In the genomic region with DNA sequence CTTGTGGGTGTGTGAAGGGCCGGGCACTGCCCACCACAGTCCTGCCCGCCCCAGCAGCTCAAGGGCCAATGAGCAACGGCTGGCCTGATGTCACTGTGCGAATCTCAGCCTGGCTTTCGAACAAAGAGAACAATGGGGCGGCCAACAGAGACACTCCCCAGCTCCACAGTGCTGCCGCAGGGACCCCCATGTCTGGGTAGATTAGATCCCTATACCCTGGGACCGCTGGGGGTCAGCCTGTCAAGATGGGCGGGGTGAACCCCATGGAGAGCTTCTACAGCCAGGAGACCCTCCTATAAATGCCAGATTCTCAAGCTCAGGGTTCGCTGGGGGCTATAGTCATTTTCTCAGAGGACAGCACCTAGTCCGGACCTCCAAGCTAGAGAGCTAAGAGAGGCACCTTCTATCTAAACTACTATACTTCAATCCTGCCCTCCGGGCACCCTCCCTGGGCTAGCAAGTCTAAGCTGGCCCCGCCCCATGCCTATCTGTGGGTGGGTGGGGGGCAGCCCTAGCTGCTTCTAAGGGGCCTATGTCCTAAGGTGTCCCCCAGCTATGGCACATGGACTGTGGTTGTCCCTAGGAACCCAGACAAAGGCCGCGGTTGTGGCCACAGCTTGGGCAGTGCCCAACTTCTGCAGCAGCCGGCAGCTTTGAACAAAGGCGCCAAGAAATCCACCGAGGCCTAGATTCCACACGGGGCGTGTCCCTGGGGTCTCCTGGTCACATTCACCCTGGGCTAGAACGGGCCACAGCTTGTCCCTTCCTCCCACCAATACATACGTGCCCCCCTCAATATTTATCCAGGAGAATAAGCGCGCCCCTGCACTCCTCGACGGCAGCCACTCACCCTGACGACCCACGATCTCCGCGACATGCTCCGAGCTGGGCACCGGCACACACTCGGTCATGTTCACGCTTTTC, we compare ENCODE assay signal across 8 mouse cellular contexts. TPM values are rescaled to one million over a fixed set of nuclear protein-coding genes. Genes with fewer than 3 reads are reported as not detected.
DNase-seq lines count a peak whose midpoint lies in the region; ATAC-seq and TF ChIP-seq lines count a peak whose summit lies in the region.

No protein-coding gene starts in this region.

- TF ChIP-seq POLR2A in bone marrow macrophage, adult 2 months (IDR thresholded peaks at IDR 0.05; ENCODE audit: borderline replicate concordance, low read depth, low read length), result no peak

- H3K9me3 ChIP-seq in kidney, postnatal 0 days (replicated peaks; ENCODE audit: low read length), result no peaks in the 10 kb centered on the region
- H3K9me3 ChIP-seq in heart, embryonic 15.5 days (replicated peaks), result no peaks in the 10 kb centered on the region
- H3K9me3 ChIP-seq in liver, embryonic 12.5 days (replicated peaks), result no peaks in the 10 kb centered on the region
- H3K9me3 ChIP-seq in neural tube, embryonic 15.5 days (replicated peaks), result no peaks in the 10 kb centered on the region

- peak; percentile 22 for ATAC-seq in kidney, postnatal 0 days (replicated peaks; ENCODE audit: low FRiP score, low read depth)
- peak; percentile 45; the same call in 1 of the 2 replicates for ATAC-seq in heart, embryonic 15.5 days (replicated peaks; ENCODE audit: insufficient number of reproducible peaks, insufficient read depth, low FRiP score, low read depth)
- ATAC-seq in liver, embryonic 12.5 days, result no peak
- peak; percentile 68 for ATAC-seq in neural tube, embryonic 15.5 days (ENCODE audit: low FRiP score)

- TF ChIP-seq CTCF in kidney, postnatal 0 days (IDR thresholded peaks at IDR 0.05; ENCODE audit: low read depth), result no peak
- no peak for TF ChIP-seq CTCF in bone marrow macrophage, adult 2 months (IDR thresholded peaks at IDR 0.05; ENCODE audit: low read depth, low read length)

- peak; percentile 84 for DNase-seq in kidney, postnatal 0 days (ENCODE audit: low spot score)
- DNase-seq in kidney, adult 11 months, result no peak
- DNase-seq in layer of hippocampus, adult 8-10 months (ENCODE audit: low spot score in 2 of 2), result no peak
- DNase-seq in layer of hippocampus, adult 18-20 months (ENCODE audit: low spot score in 2 of 2), result no peak

- peak overlapping the region; percentile 78 for H3K27ac ChIP-seq in kidney, postnatal 0 days
- no peak overlapping the region for H3K27ac ChIP-seq in bone marrow macrophage, adult 2 months (ENCODE audit: insufficient read depth, low read depth, low read length)
- H3K27ac ChIP-seq in heart, embryonic 15.5 days, result peak overlapping the region; percentile 82
- H3K27ac ChIP-seq in liver, embryonic 12.5 days, result peak overlapping the region; percentile 73
- peak overlapping the region; percentile 92 for H3K27ac ChIP-seq in neural tube, embryonic 15.5 days (replicated peaks)

- WGBS in kidney, postnatal 0 days, result 0% methylated on average over 34 of the region's 34 CpGs
- 2% methylated on average over 34 of the region's 34 CpGs for WGBS in heart, embryonic 15.5 days
- WGBS in liver, embryonic 12.5 days (ENCODE audit: insufficient replicate concordance), result 14% methylated on average over 34 of the region's 34 CpGs
- 1% methylated on average over 34 of the region's 34 CpGs for WGBS in neural tube, embryonic 15.5 days

- H3K36me3 ChIP-seq in kidney, postnatal 0 days (ENCODE audit: insufficient read depth, low read length), result peaks cover 14% of the 10 kb centered on the region
- H3K36me3 ChIP-seq in heart, embryonic 15.5 days, result peaks cover 27% of the 10 kb centered on the region
- H3K36me3 ChIP-seq in liver, embryonic 12.5 days, result peaks cover 36% of the 10 kb centered on the region
- peaks cover 32% of the 10 kb centered on the region for H3K36me3 ChIP-seq in neural tube, embryonic 15.5 days

- no peaks in the 10 kb centered on the region for H3K27me3 ChIP-seq in kidney, postnatal 0 days (ENCODE audit: insufficient read depth, low read length)
- H3K27me3 ChIP-seq in heart, embryonic 15.5 days, result no peaks in the 10 kb centered on the region
- H3K27me3 ChIP-seq in liver, embryonic 12.5 days (replicated peaks), result peaks cover 8% of the 10 kb centered on the region; the same call in 1 of the 2 replicates
- no peaks in the 10 kb centered on the region for H3K27me3 ChIP-seq in neural tube, embryonic 15.5 days (replicated peaks)

- H3K4me1 ChIP-seq in kidney, postnatal 0 days (replicated peaks; ENCODE audit: insufficient read depth, low read length), result peaks cover 27% of the 10 kb centered on the region
- H3K4me1 ChIP-seq in bone marrow macrophage, adult 2 months (ENCODE audit: control insufficient read depth, insufficient read depth, low read length), result peaks cover 25% of the 10 kb centered on the region
- peaks cover 46% of the 10 kb centered on the region for H3K4me1 ChIP-seq in heart, embryonic 15.5 days (replicated peaks)
- peaks cover 59% of the 10 kb centered on the region for H3K4me1 ChIP-seq in liver, embryonic 12.5 days
- peaks cover 51% of the 10 kb centered on the region for H3K4me1 ChIP-seq in neural tube, embryonic 15.5 days

- peak overlapping the region; percentile 87 for H3K4me3 ChIP-seq in kidney, postnatal 0 days (replicated peaks; ENCODE audit: low read depth, low read length)
- H3K4me3 ChIP-seq in bone marrow macrophage, adult 2 months (ENCODE audit: insufficient read depth, low read length), result peak overlapping the region; percentile 66
- peak overlapping the region; percentile 91 for H3K4me3 ChIP-seq in heart, embryonic 15.5 days
- H3K4me3 ChIP-seq in liver, embryonic 12.5 days, result peak overlapping the region; percentile 73
- H3K4me3 ChIP-seq in neural tube, embryonic 15.5 days (replicated peaks), result peak overlapping the region; percentile 59

- peak overlapping the region; percentile 93 for H3K9ac ChIP-seq in kidney, postnatal 0 days (ENCODE audit: low read depth, low read length)
- peak overlapping the region; percentile 97 for H3K9ac ChIP-seq in heart, embryonic 15.5 days
- H3K9ac ChIP-seq in liver, embryonic 12.5 days, result peak overlapping the region; percentile 80
- peak overlapping the region; percentile 98 for H3K9ac ChIP-seq in neural tube, embryonic 15.5 days (replicated peaks)

- H3K4me2 ChIP-seq in kidney, postnatal 0 days (ENCODE audit: low read length), result peak overlapping the region; percentile 96
- H3K4me2 ChIP-seq in heart, embryonic 15.5 days, result peak overlapping the region; percentile 93
- H3K4me2 ChIP-seq in liver, embryonic 12.5 days, result peak overlapping the region; percentile 94
- H3K4me2 ChIP-seq in neural tube, embryonic 15.5 days, result peak overlapping the region; percentile 98

RNA-seq across cellular contexts. Expression of a gene that starts 1.4 kb away (rescaled TPM):
- polyA plus RNA-seq in kidney, postnatal 0 days (2015; fragmentation: Nextera tagmentation; extraction: Ambion mirVana), result 6.6 and 7.8 TPM in 2 replicates
- 5.8 and 8.3 TPM in 2 replicates for polyA plus RNA-seq in bone marrow macrophage, adult 2 months (2012; ENCODE audit: insufficient read depth, insufficient read length, missing spikeins)
- 4.8 and 5.2 TPM in 2 replicates for polyA plus RNA-seq in heart, embryonic 15.5 days (2015; fragmentation: Nextera tagmentation; extraction: Ambion mirVana)
- polyA plus RNA-seq in liver, embryonic 12.5 days (2016; fragmentation: Nextera tagmentation; extraction: Ambion mirVana), result 2.1 TPM in 2 replicates
- polyA plus RNA-seq in neural tube, embryonic 15.5 days (2015; fragmentation: Nextera tagmentation; extraction: Ambion mirVana), result 9.1 and 14.0 TPM in 2 replicates
- 10 to 100 TPM; 17.0 to 19.6 (median 18.3) TPM for total RNA-seq in layer of hippocampus, adult 8-10 months (2022)
- 10 to 100 TPM; 17.9 to 19.1 TPM for total RNA-seq in layer of hippocampus, adult 18-20 months (2021)

RNA-seq across cellular contexts. Expression of a gene that starts 13.3 kb away (rescaled TPM):
- polyA plus RNA-seq in kidney, postnatal 0 days (2015; fragmentation: Nextera tagmentation; extraction: Ambion mirVana), result 163 and 165 TPM in 2 replicates
- polyA plus RNA-seq in bone marrow macrophage, adult 2 months (2012; ENCODE audit: insufficient read depth, insufficient read length, missing spikeins), result 55.6 and 58.2 TPM in 2 replicates
- 122 and 177 TPM in 2 replicates for polyA plus RNA-seq in heart, embryonic 15.5 days (2015; fragmentation: Nextera tagmentation; extraction: Ambion mirVana)
- 134 and 140 TPM in 2 replicates for polyA plus RNA-seq in liver, embryonic 12.5 days (2016; fragmentation: Nextera tagmentation; extraction: Ambion mirVana)
- polyA plus RNA-seq in neural tube, embryonic 15.5 days (2015; fragmentation: Nextera tagmentation; extraction: Ambion mirVana), result 195 and 209 TPM in 2 replicates
- total RNA-seq in layer of hippocampus, adult 8-10 months (2022), result 100 to 1,000 TPM; 149 to 154 (median 150) TPM
- total RNA-seq in layer of hippocampus, adult 18-20 months (2021), result 100 to 1,000 TPM; 159 to 162 TPM

RNA-seq across cellular contexts. Expression of a gene that starts 20.6 kb away (rescaled TPM):
- polyA plus RNA-seq in kidney, postnatal 0 days (2015; fragmentation: Nextera tagmentation; extraction: Ambion mirVana), result 1,117 and 1,253 TPM in 2 replicates
- polyA plus RNA-seq in bone marrow macrophage, adult 2 months (2012; ENCODE audit: insufficient read depth, insufficient read length, missing spikeins), result 175 and 193 TPM in 2 replicates
- 1,499 and 1,535 TPM in 2 replicates for polyA plus RNA-seq in heart, embryonic 15.5 days (2015; fragmentation: Nextera tagmentation; extraction: Ambion mirVana)
- 594 and 628 TPM in 2 replicates for polyA plus RNA-seq in liver, embryonic 12.5 days (2016; fragmentation: Nextera tagmentation; extraction: Ambion mirVana)
- 731 and 790 TPM in 2 replicates for polyA plus RNA-seq in neural tube, embryonic 15.5 days (2015; fragmentation: Nextera tagmentation; extraction: Ambion mirVana)
- total RNA-seq in layer of hippocampus, adult 8-10 months (2022), result 100 to 1,000 TPM; 320 to 446 (median 390) TPM
- total RNA-seq in layer of hippocampus, adult 18-20 months (2021), result 100 to 1,000 TPM; 410 to 413 TPM

RNA-seq across cellular contexts. Expression of a gene that starts 29.8 kb away (rescaled TPM):
- 0.51 and 1.0 TPM in 2 replicates for polyA plus RNA-seq in kidney, postnatal 0 days (2015; fragmentation: Nextera tagmentation; extraction: Ambion mirVana)
- not detected in 2 replicates for polyA plus RNA-seq in bone marrow macrophage, adult 2 months (2012; ENCODE audit: insufficient read depth, insufficient read length, missing spikeins)
- polyA plus RNA-seq in heart, embryonic 15.5 days (2015; fragmentation: Nextera tagmentation; extraction: Ambion mirVana), result 0.06 and 0.09 TPM in 2 replicates
- polyA plus RNA-seq in liver, embryonic 12.5 days (2016; fragmentation: Nextera tagmentation; extraction: Ambion mirVana), result 0.06 and 0.10 TPM in 2 replicates
- 3.9 and 6.1 TPM in 2 replicates for polyA plus RNA-seq in neural tube, embryonic 15.5 days (2015; fragmentation: Nextera tagmentation; extraction: Ambion mirVana)
- 10 to 100 TPM; 18.0 to 36.4 (median 30.4) TPM for total RNA-seq in layer of hippocampus, adult 8-10 months (2022)
- total RNA-seq in layer of hippocampus, adult 18-20 months (2021), result 10 to 100 TPM; 30.3 to 30.5 TPM

RNA-seq across cellular contexts. Expression of a gene that starts 37.9 kb away (rescaled TPM):
- 3.0 and 3.2 TPM in 2 replicates for polyA plus RNA-seq in kidney, postnatal 0 days (2015; fragmentation: Nextera tagmentation; extraction: Ambion mirVana)
- polyA plus RNA-seq in bone marrow macrophage, adult 2 months (2012; ENCODE audit: insufficient read depth, insufficient read length, missing spikeins), result 7.6 and 8.8 TPM in 2 replicates
- polyA plus RNA-seq in heart, embryonic 15.5 days (2015; fragmentation: Nextera tagmentation; extraction: Ambion mirVana), result 10.9 and 12.7 TPM in 2 replicates
- polyA plus RNA-seq in liver, embryonic 12.5 days (2016; fragmentation: Nextera tagmentation; extraction: Ambion mirVana), result 2.4 and 2.9 TPM in 2 replicates
- 1.6 and 3.6 TPM in 2 replicates for polyA plus RNA-seq in neural tube, embryonic 15.5 days (2015; fragmentation: Nextera tagmentation; extraction: Ambion mirVana)
- 1 to 10 TPM; 5.8 to 7.4 (median 6.7) TPM for total RNA-seq in layer of hippocampus, adult 8-10 months (2022)
- total RNA-seq in layer of hippocampus, adult 18-20 months (2021), result 1 to 10 TPM; 5.6 to 6.9 TPM
